Mouse (Mus musculus): ENCODE measurements around the gene F2rl3. TPM values are rescaled to one million over a fixed set of nuclear protein-coding genes. Genes with fewer than 3 reads are reported as not detected.

The F2rl3 gene
- 3.4 and 4.0 TPM in 2 replicates for polyA plus RNA-seq (2012; rRNA removed)

DNA sequence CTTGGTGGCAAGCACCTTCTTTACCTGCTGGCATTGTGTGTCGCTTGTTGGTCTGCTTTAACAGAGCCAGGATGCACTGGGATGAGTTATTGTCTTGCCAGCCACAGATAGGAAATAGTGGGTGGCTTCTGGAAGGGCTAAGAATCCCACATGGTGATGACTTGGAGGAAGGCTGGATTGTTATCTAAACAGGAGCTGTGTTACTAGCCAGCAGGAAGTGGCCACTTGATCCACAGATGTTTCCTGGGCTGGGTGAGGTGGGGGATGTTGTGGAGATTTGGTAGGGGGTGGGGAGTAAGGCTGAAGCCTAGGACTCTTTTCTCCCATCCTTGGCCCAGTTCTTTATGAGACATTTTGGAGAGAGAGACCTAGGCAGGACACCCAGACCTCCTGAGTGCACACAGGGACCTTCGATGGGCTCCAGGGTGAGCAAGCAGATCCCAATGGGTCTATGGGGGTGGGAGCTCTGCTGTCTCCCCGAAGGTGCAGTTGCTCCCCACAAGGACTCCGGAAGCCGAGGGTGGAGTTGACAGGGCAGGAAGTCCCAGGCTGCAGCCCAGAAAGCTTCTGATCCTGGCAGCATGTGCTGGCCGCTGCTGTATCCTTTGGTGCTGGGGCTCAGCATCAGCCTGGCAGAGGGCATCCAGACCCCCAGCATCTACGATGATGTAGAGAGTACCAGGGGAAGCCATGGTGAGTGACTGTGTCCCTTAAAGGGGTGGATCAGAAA, at the start of gene F2rl3:
TSS of gene F2rl3 (plus strand) at position 559 of the 730 bp plus-strand sequence.

DNA sequence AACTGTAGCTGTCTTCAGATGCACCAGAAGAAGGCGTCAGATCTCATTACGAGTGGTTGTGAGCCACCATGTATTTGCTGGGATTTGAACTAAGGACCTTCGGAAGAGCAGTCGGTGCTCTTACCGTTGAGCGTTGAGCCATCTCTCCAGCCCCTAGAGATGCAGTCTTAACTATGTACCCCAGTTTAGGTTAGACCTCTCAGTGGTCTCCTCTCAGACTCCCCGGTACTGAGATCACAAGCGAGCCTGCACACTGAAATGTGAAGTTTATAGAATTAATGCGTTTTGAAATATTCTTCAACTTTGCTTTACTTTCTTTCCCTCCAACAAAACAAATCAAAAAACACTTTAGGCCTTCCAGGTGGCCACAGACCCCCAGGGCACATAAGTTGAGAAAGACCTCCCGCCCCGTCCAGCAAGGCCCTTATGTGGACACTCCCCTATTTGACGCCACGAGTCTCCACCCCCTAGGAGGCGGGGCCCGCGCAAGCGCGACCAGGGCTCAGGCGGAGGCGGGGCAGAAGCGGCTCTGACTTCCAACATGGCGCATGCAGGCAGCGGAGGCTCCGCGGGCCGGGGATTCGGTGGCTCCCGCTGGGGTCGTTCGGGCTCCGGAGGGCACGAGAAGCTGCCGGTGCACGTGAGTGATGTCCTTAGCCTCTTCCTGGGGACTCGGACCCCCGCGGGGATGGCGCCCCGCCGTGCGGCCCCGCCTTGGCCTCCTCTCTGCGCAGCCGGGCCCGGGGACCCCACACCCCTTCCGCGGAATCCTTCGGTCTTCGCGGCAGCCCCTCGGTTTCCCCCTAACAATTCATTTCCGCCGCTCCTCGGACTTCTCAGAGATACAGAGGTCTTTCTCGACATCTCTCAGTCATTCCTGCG, 38.7 kb upstream of the F2rl3 start, which contains the start of gene Sin3b:
TSS of gene Sin3b (plus strand) at position 517 of the 882 bp plus-strand sequence.

Other genes starting within 250 kb of the F2rl3 start
- 4.1 and 4.6 TPM in 2 replicates for gene Med26, start 213.6 kb upstream of the F2rl3 start, polyA plus RNA-seq (2012; rRNA removed)
- 15.9 and 18.9 TPM in 2 replicates for gene Smim7, start 190.8 kb upstream of the F2rl3 start, polyA plus RNA-seq (2012; rRNA removed)
- 0.98 and 1.8 TPM in 2 replicates for gene Tmem38a, start 189.8 kb upstream of the F2rl3 start, polyA plus RNA-seq (2012; rRNA removed)
- under 0.01 and 0.01 TPM in 2 replicates for gene Nwd1, start 115.2 kb upstream of the F2rl3 start, polyA plus RNA-seq (2012; rRNA removed)
- gene Sin3b, start 38.6 kb upstream of the F2rl3 start, polyA plus RNA-seq (2012; rRNA removed): 46.3 and 49.7 TPM in 2 replicates